Mouse (Mus musculus) cerebellum, adult 11 months (tissue): Measurements from ENCODE around the gene Hypk.
A peak's percentile ranks its signal among the peaks of the same experiment; 100 is the strongest.
"Not testable (repeated sequence)": the region's sequence is repeated elsewhere in the genome, so short reads cannot be mapped to it uniquely, and the experiment has no call there.

Experiments
- DNase-seq: peaks from one replicate; pipeline ENCODE4 v3.0.0; 2022

Hypk gene

GRCm38 (mm10) chr2:121448739-121449535, 4.2 kb upstream of the Hypk start, which contains the start of gene Serf2:
Gene Serf2, plus strand, starts transcription at chr2:121449195.
- peak; percentile 99 for DNase-seq

GRCm38 (mm10) chr2:121449545-121450011, 3.5 kb upstream of the Hypk start:
- DNase-seq = no peak

- DNase-seq = no peak
Observed at GRCm38 (mm10) chr2:121450093-121450492, 3.0 kb upstream of the Hypk start.

- no peak for DNase-seq
Observed at GRCm38 (mm10) chr2:121452361-121452760, 729 bp upstream of the Hypk start.

- DNase-seq = no peak
Observed at GRCm38 (mm10) chr2:121453917-121454316, 827 bp downstream of the Hypk start.

GRCm38 (mm10) chr2:121455534-121455933, 2.4 kb downstream of the Hypk start:
- no peak for DNase-seq

GRCm38 (mm10) chr2:121456692-121457642, 3.9 kb downstream of the Hypk start, which contains the start of gene Serinc4:
Gene Serinc4, minus strand, starts transcription at chr2:121456781.
- DNase-seq = peak; percentile 64

- no peak for DNase-seq
Observed at GRCm38 (mm10) chr2:121460071-121460470, 7.0 kb downstream of the Hypk start.

GRCm38 (mm10) chr2:121468982-121469381, 15.9 kb downstream of the Hypk start:
- not testable (repeated sequence) for DNase-seq

GRCm38 (mm10) chr2:121472783-121473182, 19.7 kb downstream of the Hypk start:
- DNase-seq = not testable (repeated sequence)

GRCm38 (mm10) chr2:121473301-121474179, 20.4 kb downstream of the Hypk start, which contains the start of gene Mfap1b:
Gene Mfap1b, minus strand, starts transcription at chr2:121474067.
- peak; percentile 76 for DNase-seq

- DNase-seq = no peak
Observed at GRCm38 (mm10) chr2:121474180-121474535, 21.1 kb downstream of the Hypk start.

GRCm38 (mm10) chr2:121475306-121475705, 22.2 kb downstream of the Hypk start:
- not testable (repeated sequence) for DNase-seq

GRCm38 (mm10) chr2:121477491-121478266, 24.6 kb downstream of the Hypk start:
- no peak for DNase-seq

GRCm38 (mm10) chr2:121480498-121480897, 27.4 kb downstream of the Hypk start:
- no peak for DNase-seq

- not testable (repeated sequence) for DNase-seq
Observed at GRCm38 (mm10) chr2:121480916-121481315, 27.8 kb downstream of the Hypk start.

GRCm38 (mm10) chr2:121483576-121483975, 30.5 kb downstream of the Hypk start:
- no peak for DNase-seq

GRCm38 (mm10) chr2:121484403-121484802, 31.3 kb downstream of the Hypk start:
- DNase-seq = not testable (repeated sequence)

GRCm38 (mm10) chr2:121501550-121501949, 48.5 kb downstream of the Hypk start:
- not testable (repeated sequence) for DNase-seq

GRCm38 (mm10) chr2:121505942-121506882, 53.1 kb downstream of the Hypk start, which contains the start of the genes Mfap1a and Wdr76:
Gene Mfap1a, minus strand, starts transcription at chr2:121506665.
Gene Wdr76, plus strand, starts transcription at chr2:121506723.
- peak; percentile 71 for DNase-seq
